Mouse (Mus musculus): Measurements from ENCODE around the gene Bcl2l12. TPM values are rescaled to one million over a fixed set of nuclear protein-coding genes. Genes with fewer than 3 reads are reported as not detected.

Gene Bcl2l12
- total RNA-seq, 1 experiment from 2014 or later: 24.4 TPM

DNA sequence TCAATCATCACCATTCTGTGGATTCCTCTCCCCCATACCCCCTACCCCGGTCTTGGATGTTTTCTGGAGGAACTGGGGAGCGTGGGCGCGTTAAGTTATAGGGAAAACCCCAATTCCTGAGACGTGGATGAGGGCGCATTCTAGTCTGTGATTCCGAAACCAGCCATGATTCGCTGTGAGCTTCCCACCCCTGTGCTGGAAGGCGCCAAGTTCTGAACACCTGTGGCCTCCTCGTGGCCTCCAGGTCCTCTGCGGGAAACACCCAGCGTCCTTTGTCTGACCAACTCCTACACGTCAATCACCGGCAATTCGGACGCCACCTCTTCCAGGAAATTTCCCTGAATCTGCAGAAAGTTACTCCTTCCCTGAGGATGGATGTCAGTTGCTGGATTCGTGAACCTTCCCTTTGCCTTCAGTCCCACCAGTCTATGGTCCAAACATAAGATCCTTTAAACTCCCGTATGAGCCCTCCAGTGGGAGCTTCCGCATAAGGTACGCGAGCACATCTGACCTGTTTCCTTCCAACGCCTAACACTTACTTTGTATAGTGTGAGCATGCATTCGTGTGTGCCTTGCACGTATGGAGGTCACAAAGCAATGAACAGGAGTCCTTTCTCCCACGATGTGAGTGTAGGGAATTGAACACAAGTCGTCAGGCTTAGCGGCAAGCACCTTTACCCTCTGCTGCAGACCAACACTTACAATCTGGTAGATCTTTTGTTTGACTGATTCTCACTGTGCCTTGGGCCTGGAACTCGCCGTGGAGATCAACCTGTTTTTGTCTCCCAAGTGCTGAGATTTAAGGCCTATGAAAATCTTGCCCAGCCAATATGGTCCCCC, 11.4 kb downstream of the Bcl2l12 start:
- DNase-seq: no peak

DNA sequence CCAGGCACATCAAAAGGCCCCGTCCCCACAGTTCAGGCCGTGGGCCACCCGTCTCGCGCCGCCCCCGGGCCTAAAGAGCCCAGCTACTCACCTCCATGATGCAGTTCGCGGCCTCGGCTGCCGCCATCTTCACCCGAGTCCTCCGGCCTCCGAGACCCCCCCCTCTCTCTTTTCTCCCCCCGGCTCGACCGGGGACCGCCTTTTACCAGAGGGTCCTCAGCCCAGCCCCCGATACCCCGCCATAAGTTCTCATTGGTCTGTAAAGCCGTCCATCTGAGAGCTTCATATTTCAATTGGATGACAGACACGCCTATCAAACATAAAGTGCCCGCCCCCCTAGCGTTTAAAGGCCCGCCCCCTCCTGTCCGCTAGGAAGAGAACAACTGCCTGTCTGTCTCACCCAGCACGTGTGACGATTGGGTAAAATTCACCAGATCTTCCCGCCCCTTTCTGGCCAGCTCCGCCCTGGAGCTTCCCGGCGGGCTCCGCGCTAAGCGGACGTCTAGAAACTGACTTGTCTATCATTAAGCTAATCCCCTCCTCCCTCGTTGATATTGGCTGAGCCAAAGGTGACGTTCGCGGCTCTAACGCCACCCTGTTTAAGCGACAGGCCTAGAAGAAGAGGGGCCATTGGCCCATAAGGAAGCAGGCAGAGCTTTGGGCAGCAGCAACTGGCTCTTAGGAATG, 12.2 kb downstream of the Bcl2l12 start, which contains the start of gene Prmt1:
Gene Prmt1 (minus strand): TSS at position 377 of the 687 bp plus-strand sequence.
- DNase-seq: peak; percentile 93

DNA sequence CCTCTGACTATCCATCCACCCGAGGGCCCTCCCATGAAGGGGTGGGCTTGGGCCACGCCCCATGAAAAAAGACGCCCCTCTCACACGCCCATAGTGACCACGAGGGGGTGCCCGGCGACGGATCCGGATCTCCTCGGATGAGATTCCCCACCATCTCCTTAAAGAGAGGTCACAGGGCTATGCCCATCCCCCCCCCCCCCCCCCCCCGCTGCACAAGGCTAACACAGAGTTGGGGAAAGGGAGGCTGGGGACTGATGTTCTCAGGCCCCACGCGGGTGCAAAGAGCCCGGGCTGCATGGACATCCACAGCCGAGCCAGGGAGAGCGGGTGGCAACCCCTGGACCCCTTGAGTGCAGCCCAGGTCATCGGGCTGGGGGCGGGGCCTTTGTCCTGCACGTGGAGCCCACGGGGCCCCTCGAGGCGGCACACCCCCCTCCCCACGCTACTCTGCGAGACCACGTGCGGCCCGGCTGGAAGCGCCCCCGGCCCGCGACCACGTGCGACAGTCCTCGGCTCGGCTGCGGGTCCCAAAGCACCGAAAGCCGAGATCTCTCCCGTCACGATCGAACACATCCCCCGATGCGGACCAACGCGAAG, 12.8 kb downstream of the Bcl2l12 start:
- DNase-seq: peak; percentile 73

DNA sequence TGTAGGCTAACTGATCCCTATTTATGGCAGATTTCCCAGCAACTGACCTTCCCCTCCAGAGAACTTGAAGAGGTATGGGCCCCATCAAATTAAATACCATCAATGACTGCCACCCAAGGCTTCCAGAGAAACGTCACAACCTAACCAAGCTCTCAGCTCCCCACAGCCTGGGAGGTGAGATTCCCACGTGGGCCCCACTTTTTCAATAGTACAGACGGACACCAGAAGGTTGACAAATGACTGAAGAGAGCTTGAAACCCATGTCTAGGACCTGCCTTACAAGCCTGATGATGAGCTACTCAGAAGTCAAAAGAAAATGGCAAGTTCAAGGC, 13.7 kb downstream of the Bcl2l12 start:
- DNase-seq: no peak

DNA sequence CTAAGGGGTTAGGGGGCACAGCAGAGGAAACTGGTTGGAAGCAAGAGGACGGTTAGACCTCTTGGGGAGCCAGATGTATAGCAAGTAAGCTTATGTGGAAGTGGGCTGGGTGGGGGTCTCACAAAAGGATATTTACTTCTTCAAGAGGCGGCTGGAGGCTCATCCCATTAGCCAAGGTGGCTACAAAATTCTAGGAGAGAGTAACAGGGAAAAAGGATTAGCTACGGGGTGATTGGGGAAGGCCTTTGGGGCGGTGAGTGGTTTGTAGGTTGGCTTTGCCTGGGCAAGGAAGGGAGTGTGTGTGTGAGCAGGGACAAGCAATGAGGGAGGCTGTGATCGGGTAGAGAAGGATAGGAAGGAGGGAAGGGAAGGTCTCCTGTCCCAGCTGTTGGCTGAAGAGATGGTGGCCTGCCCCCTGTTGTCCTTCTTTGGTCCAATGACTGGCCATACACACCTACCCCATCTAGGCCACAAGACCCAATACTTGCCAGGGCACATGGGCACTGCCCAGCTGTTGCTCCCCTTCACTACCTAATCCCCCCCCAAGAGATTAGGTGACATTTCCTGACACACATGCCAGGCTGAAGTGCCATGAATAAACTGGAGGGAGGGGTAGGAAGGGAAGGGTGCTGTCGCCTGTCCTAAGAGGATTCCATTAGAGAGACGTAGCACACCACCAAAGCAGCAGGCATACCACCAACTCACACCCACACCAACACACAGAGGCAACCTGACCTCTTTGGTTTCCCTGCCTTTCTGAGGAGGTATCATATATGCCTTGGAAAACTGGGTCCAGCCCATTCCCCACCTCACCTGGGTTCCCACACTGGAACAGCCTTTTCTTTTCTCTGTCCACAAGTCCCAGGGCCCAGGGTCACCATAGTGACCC, 14.3 kb downstream of the Bcl2l12 start:
- DNase-seq: no peak

DNA sequence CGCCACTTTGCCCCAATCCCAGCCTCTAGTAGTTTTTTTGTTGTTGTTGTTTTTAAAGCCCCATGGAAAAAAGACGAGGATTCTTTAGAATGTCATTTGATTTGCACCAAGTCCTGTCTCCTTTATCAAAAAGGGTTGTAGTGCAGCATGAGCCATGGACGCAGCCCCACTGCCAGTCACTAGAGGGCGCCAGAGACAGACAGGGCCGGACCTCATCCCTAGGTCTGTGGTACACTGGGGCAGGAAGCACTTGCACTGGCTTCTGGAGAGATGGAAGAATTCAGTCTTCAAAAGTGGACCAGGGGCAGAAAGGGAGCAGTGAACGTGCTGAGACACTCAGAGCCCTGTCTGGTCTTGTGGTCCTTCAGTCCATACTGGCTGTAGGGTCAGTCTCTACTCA, 15.4 kb downstream of the Bcl2l12 start:
- DNase-seq: peak; percentile 90

DNA sequence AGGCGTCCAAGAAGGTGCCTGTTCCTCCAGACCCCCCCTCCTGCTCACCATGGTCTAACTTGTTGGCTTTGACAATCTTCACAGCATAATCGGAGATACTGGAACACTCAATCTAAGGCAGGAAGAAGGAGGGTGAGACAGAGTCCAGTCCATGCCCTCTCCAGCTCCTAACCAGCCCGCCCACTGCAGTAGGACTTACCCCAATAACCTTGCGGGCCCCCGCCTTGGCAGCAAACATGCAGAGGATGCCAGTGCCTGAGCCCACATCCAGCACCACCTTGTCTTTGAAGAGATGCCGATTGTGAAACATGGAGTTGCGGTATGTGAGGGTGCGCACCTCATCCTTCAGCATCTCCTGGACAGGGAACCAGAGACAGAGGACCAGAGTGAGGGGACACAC, 17.0 kb downstream of the Bcl2l12 start:
- DNase-seq: no peak

DNA sequence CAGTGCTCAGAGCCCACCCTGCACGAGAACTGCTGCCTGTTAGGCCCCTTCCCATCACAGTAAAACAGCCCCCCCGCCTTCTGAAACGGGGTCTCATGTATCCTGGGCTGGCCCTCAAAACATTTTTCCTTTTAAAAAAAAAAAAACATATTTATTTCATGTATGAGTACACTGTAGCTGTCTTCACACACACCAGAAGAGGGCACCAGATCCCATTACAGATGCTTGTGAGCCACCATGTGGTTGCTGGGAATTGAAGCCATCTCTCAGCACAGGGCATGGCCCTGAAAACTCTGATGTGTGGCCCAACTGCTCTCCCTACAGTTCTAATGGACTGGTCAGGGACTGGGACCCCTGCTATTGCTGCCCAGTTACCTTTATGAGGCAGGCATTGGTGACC, 20.2 kb downstream of the Bcl2l12 start:
- no peak for DNase-seq

DNA sequence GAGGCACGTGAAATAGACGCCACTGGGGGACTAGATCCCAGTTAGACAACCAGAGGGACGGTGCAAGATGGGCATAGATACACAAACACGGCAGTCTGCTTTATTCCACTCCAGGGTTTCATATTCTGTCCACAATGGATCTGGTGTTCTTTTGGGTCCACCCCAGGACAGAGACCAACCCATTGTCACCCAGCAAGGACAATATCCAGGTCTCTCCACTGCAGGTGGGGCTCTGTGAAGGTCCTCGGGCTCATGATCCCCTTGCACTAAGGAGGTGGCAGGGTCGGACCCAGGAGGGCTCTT, 23.4 kb downstream of the Bcl2l12 start:
- no peak for DNase-seq

DNA sequence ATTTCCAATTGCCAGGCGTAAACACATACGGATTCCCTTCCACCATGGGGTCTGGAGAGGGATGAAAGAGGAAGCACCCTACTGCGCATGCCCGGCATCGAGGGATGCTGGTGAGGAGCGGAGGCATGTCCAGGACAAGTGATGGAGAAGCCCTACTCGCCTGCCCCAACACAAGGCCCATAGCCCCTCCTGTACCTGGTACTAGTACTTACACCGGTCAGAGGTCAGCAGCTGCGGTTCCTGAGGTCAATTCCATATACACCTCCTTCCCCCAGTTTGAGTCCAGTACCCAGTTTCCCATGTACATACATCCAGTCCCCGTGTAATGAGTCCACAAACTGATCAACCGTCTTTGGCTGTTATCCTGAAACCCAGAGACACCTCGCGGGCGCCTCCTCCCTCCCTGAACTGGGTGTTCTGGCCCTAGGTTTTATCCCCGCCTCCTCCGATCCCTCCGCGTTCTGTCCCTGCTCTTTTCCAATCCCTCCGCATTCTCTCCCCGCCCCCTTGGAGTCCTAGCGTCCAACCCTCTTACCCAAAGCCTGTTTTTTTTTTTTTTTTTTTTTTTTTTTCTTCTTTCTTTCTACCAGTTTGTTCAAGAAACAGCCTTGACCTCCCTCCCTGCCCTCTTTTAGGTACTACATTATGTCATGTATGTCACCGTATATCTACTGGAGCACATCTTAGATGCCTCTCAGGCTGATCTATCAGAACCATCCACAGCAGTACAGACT, 24.0 kb downstream of the Bcl2l12 start, which contains the start of gene Cpt1c:
Gene Cpt1c (minus strand): TSS at position 469 of the 734 bp plus-strand sequence.
- peak; percentile 75 for DNase-seq

DNA sequence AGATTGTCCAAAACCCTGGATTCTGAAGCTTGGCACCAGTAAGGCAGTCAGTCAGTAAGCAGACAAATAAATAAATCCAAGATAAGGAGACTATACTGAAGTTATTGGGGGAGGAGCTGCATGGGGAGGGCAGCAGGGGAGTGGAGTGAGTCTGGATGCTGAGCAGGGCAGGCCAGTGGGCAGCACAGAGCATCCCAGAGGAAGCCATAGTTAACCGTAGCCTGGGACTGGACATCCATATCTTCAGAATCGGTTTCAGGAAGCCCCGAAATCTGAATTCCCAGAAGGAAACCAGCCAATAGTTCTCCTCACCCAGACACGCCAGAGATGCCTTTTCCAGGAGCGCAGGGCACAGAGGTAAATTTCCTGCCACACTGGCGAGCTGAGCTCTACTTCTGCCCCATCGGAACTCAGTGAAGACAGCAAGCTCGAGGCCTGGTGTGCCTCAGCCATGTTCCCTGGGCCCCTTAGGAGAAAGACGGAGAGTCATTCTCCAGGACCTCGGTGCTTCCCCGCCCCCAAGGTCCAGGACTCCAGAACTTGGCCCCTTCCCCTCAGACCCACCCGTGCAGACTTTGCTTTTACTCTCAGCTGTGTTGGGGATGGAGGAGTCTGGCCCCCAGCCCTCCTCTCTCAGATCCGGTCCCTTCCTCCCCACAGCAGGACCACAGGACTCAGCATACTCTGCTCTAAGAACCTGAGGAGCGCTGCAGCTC, 24.9 kb downstream of the Bcl2l12 start:
- no peak for DNase-seq

DNA sequence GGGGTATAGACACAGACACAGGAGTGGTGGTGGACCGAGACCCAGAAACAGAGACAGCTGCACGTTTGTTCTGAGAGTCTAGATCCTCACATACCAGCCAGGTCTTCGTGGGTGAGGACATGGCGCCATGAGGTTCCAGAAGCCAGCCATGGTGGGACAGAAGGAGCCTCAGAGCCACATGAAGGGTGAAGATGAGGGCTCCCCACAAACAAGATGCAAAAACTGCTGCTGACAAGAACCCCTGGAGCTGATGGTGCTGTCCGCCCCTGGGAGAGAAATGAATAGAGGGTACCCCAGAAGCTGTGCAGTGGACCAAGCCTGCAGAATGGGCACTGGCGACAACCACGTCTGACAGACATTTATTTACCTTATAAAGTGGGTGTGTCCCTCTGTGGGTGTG, 27.4 kb downstream of the Bcl2l12 start:
- DNase-seq: no peak

DNA sequence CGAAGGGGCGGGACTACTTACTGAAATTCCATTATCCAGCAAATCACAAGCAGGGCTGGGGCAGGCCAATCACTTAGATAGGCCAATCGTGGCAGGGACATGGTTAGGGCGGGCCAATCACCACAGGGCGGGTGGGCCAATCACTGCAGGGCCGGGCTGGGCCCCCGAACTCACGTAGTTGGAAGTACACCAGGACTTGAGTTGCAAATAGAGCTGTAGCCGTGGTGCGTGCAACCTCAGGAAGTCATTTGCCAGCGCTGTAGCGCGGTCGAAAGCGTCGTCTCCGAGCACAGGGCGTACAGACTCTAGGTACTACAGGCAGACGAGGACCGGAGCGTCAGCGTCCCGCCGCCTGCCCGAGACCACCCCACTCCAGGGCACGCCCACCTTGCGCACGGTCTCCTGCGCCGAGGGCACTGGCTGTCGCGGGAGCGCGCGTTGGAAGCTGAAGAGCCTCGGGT, 28.3 kb downstream of the Bcl2l12 start:
- DNase-seq: peak; percentile 83

DNA sequence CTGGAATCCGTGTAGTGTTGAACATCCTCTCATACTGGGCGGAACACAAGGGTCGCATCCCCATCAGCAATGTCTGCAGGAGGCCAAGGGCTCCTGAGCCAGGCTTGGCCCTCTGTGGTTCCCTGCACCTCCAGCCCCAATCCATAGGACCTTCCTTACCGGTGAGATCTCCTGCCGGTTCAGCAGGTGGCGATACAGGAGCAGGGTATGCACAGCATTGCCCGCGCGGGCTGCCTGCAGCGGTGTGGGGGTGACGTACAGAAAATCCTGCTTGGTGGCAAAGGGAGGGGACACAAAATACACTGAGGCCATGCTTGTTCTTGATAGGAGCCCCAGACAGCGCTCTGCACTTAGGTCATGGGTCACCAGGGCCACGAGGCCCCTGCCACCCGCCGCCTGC, 31.9 kb downstream of the Bcl2l12 start:
- DNase-seq: no peak

DNA sequence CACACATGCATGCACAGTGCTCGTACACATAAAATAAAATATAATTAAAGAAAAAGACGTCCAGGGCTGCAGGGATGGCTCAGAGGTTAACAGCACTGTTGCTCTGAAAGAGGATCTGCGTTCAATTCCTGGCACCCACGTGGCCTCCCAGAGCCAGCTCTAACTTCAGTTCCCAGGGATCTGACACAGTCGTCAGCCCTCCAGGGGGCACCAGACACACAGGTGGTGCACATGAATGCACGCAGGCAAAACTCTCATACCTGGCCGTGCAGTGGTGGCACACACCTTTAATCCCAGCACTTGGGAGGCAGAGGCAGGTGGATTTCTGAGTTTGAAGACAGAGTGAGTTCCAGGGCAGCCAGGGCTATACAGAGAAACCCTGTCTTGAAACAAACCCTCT, 32.5 kb downstream of the Bcl2l12 start:
- no peak for DNase-seq

DNA sequence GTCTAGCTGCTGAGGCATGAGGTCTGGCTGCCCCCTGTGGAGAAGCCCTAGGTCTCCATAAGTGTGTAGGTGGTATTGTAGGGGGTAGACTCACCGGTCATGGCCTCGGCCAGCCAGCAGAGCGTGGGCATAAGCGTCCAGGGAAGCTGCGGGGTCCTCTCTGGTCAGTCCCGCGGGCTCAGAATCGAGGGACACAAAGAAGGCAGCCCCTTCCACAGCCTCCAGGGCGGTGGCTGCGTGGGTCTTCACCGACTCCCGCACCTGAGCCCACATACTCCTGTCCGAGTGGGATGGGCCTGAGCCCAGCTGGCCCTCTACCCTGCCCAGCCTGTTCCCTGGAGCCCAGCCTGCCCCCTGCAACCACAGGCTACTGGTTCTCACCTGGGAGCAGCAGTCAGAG, 33.5 kb downstream of the Bcl2l12 start:
- no peak for DNase-seq

DNA sequence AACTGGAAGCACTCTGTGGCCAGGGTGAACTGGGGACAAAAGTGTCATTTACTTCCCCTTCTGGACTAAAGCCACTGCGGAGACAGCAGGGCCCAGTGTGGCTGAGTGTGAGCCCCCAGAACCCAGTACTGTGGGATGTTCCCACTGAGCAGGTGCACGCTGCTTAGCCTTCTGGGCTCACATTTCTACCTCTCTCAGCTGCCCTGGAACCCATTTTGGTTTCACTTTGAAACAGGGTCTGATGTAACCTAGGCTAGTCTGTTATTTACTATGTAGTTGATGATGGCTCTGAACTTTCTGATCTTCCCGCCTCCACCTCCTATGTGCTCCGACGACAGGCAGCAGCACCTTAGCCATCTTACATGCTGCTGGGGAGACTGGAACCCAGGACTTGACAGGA, 35.7 kb downstream of the Bcl2l12 start:
- DNase-seq: no peak

DNA sequence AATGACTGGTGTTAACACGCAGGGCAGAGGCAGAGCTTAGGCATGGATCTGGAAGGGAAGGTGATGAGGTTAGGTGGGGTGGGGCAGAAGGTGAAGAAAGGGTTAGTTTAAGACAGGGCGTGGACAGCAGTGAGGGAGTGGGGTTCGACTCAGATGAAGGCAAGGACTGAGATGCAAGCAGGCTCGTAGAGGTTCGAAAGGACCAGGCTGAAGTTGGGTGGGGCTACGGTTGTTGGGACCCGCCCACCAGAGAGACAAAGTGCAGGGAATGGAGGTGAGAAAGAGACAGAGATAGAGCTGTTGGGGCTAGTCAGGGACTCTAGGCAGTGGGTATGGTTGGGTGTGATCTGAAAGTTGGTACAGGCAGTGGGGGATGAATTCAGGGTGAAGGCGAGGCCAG, 36.2 kb downstream of the Bcl2l12 start:
- DNase-seq: no peak

DNA sequence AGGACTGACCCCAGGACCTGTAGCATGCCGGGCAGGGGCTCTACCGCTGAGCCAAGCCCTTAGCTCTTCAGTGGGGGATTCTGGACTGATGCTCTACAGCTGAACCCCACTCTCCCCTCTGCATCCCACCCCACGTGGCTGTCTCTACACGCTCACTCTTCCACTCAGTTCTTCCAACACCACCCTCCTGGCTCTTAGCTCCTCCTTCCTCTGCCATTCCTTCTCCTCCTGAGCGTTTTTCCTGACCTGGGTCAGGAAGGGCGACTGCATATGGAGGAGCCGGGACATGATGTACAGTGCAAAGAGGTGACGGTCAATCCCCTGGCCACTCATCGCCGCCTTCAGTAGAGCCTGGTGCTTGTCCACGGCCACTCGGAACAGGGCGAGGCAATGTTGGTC, 38.0 kb downstream of the Bcl2l12 start:
- no peak for DNase-seq

DNA sequence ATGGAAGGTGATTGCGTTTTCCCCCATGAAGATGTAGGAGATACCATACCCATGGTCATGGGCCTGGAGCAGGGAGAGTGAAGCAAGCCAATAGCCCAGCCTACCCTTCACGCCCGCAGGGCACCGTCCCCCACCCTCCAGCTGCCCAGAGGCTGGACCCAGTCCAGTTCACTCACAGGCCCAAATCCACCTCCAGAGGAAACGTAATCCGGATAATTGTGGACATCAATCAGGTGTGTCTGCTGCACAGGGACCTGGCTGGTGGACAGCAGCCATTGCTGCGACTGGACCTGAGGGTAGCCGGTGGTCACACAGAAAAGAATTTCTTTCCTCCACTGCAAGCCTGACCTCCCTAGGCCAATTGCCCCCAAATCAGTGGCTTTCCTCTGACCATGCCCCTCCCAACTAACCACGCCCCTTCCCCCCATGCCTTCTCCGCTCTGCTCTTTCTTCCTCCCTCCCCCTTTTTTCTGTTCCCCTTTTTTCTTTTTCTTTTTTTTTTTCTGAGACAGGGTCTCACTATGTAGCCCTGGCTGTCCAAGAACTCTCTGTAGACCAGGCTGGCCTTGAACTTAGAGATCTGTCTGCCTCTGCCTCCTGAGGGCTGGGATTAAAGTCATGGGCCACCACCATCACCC, 38.5 kb downstream of the Bcl2l12 start:
- no peak for DNase-seq

DNA sequence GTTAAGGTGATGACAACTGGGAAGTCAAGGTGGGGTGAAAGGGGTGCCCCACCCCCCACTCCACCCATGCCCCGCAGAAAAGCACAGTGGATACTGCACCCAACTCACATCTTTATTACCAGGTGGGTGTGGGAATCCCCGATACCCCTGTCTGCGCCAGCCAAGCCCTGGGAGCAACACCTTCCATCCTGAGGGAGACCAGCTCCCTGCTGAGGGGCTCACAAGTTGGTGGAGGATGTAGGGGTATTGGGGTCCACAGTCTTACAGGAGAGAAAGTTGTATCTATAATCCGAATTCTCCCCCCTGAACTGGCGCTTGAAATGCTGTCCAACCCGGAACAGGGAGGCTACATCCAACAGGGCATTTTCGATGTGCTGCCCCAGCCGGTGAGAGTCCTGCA, 39.2 kb downstream of the Bcl2l12 start:
- no peak for DNase-seq

Data from adrenal gland, postnatal 25 days (tissue).